Mouse (Mus musculus): ENCODE data around the gene Apold1. TPM values are rescaled to one million over a fixed set of nuclear protein-coding genes. Genes with fewer than 3 reads are reported as not detected.

Apold1 gene
- not detected in 2 replicates for polyA plus RNA-seq (2012; ENCODE audit: insufficient read depth, insufficient read length, low replicate concordance, missing spikeins)

DNA sequence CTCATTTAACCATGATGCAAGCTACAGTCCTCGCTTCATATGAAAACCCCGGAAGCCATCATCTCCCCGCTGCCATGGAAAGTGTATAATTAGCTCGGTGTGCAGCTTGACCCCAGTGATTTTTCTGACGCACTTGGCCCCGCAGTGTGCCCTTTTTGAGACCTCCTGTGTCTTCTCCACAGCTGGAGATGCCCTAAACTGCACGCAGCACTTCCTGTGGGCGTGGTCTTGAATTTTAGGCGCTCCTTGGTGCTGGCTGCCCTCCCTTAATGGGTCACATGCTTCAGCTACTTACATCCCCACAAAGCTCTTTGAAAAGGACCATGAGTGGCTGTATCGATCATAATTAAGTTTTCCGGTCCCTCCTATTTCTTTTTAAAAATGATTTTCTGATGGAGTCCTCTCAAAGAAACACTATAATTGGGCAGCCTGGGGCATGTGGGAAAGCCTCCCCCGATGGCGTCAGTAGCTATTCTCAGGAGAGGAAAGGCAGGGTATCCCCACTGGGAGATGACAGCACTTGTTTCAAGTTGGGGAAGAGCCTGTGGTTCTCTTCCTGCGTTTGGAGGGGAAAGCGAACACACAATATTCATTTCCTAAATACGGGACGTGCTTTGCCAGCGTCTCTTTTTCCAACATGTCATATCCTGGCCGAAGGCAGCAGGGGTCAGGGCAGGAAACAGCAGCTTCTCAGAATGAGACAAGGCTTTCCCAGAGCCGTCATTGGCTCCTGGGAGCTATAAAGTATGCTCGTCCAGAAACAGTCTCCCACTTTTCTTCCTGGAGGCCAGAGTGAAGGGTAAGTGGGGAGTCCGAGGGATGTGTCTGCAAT is at the start of gene Apold1:
Gene Apold1, plus strand, starts transcription at position 488 of the 832 bp plus-strand sequence.
- Histone ChIP-seq H3K4me3 (ENCODE audit: insufficient read depth, low read depth, low read length) (peak within 1 kb of the TSS; percentile 30; the same call in 1 of the 2 replicates), H3K4me1 (ENCODE audit: control insufficient read depth, insufficient read depth, low read length) (peaks cover 16% of the 10 kb centered on the region), H3K27ac (ENCODE audit: insufficient read depth, low read depth, low read length) (peak within 1 kb of the TSS; percentile 64)
- 35% methylated on average over 22 of the region's 22 CpGs for WGBS
- TF ChIP-seq CTCF (IDR thresholded peaks at IDR 0.05; ENCODE audit: insufficient read depth, low read depth, low read length) (no peak), POLR2A (IDR thresholded peaks at IDR 0.05; ENCODE audit: insufficient read depth, low read depth, low read length) (no peak)

DNA sequence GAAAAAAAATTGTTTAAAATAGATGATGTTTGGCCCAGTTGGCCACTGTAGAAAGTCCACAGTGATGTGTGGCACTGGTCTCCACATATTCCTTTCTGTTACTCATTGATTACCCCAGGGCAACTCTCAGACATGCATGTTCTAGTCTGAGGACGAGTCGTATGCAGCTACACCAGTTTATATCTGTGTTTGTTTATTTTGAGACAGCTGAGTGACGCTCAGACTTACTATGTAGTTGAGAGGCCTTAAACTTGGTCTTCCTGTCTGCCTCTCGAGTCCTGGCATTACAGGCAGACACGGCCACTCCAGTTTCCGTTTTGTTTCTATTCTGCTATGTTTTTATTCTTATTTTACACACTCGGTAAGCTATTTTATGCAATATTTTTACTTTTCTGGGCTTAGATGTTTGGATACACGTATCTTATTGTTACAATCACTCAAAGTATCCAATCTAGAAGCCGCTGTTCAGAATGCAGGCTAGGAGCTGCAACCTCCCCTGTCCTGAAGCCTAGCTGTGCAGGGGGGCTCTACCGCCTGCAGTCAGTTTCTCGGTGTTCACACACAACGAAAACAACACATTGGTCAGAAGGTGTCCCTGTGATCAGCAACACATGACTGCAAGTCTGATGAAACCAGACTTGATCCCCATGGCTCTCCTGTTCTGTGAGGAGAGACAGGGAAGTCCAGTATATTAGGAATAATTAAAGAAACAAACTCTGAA is 48.9 kb upstream of the Apold1 start:
- Histone ChIP-seq H3K4me3 (ENCODE audit: insufficient read depth, low read depth, low read length) (no peak overlapping the region), H3K4me1 (ENCODE audit: control insufficient read depth, insufficient read depth, low read length) (peaks cover 4% of the 10 kb centered on the region; the same call in 1 of the 2 replicates), H3K27ac (ENCODE audit: insufficient read depth, low read depth, low read length) (no peak overlapping the region)
- 59% methylated on average over 12 of the region's 12 CpGs for WGBS
- no peak for TF ChIP-seq CTCF (IDR thresholded peaks at IDR 0.05; ENCODE audit: insufficient read depth, low read depth, low read length)
- TF ChIP-seq POLR2A (IDR thresholded peaks at IDR 0.05; ENCODE audit: insufficient read depth, low read depth, low read length): no peak

- TF ChIP-seq POLR2A (IDR thresholded peaks at IDR 0.05; ENCODE audit: insufficient read depth, low read depth, low read length) (no peak), CTCF (IDR thresholded peaks at IDR 0.05; ENCODE audit: insufficient read depth, low read depth, low read length) (no peak)
- Histone ChIP-seq H3K4me1 (ENCODE audit: control insufficient read depth, insufficient read depth, low read length) (peaks cover 4% of the 10 kb centered on the region; the same call in 1 of the 2 replicates), H3K4me3 (ENCODE audit: insufficient read depth, low read depth, low read length) (no peak overlapping the region), H3K27ac (ENCODE audit: insufficient read depth, low read depth, low read length) (no peak overlapping the region)
- 60% methylated on average over 2 of the region's 2 CpGs for WGBS
Measured at GRCm38 (mm10) chr6:134933207-134933558, 48.3 kb upstream of the Apold1 start.

DNA sequence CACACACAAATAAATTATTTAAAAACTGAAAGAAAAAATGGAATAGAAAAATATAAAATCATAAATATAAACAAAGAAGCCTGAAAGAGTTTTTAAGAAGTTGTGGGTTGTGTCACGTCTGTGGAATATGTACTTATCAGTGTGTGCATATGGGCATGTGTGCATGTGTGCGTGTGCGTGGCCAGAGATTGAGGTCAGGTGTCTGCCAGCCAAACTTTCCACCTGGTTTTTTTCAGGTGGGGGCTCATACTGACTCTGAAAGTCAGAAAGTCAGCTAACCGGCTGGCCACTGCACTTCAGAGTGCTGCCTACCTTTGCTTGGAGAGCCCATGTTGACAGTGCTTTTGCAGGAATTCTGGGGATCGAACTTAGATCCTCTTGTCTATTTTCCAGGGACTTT is 47.2 kb upstream of the Apold1 start:
- TF ChIP-seq POLR2A (IDR thresholded peaks at IDR 0.05; ENCODE audit: insufficient read depth, low read depth, low read length) (no peak), CTCF (IDR thresholded peaks at IDR 0.05; ENCODE audit: insufficient read depth, low read depth, low read length) (no peak)
- WGBS: 98% methylated on average over 5 of the region's 5 CpGs
- H3K27ac ChIP-seq (ENCODE audit: insufficient read depth, low read depth, low read length): no peak overlapping the region
- no peak overlapping the region for H3K4me3 ChIP-seq (ENCODE audit: insufficient read depth, low read depth, low read length)
- 0 out of 2 replicates have a peak, but pooled peaks cover 2% of the 10 kb centered on the region for H3K4me1 ChIP-seq (ENCODE audit: control insufficient read depth, insufficient read depth, low read length)

DNA sequence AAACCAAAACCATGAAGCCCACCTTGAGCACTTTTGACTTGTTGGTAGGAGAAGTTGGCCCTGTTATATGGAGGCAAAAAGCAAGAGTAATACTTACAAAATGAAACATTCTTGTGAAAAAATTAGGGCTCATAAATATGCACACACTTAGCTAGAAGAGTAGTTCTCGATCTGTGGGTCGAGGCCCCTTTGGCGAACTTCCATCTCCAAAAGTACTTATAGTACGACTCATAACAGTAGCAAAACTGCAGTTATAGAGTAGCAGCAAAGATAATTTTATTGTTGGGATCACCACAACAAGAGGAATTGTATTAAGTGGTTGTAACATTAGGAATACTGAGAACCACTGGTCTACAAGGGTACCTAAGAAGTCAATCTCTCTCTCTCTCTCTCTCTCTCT is 41.7 kb upstream of the Apold1 start:
- Histone ChIP-seq H3K4me3 (ENCODE audit: insufficient read depth, low read depth, low read length) (no peak overlapping the region), H3K4me1 (ENCODE audit: control insufficient read depth, insufficient read depth, low read length) (no peaks in the 10 kb centered on the region), H3K27ac (ENCODE audit: insufficient read depth, low read depth, low read length) (no peak overlapping the region)
- WGBS: 86% methylated on average over 4 of the region's 4 CpGs
- no peak for TF ChIP-seq POLR2A (IDR thresholded peaks at IDR 0.05; ENCODE audit: insufficient read depth, low read depth, low read length)
- TF ChIP-seq CTCF (IDR thresholded peaks at IDR 0.05; ENCODE audit: insufficient read depth, low read depth, low read length): no peak

DNA sequence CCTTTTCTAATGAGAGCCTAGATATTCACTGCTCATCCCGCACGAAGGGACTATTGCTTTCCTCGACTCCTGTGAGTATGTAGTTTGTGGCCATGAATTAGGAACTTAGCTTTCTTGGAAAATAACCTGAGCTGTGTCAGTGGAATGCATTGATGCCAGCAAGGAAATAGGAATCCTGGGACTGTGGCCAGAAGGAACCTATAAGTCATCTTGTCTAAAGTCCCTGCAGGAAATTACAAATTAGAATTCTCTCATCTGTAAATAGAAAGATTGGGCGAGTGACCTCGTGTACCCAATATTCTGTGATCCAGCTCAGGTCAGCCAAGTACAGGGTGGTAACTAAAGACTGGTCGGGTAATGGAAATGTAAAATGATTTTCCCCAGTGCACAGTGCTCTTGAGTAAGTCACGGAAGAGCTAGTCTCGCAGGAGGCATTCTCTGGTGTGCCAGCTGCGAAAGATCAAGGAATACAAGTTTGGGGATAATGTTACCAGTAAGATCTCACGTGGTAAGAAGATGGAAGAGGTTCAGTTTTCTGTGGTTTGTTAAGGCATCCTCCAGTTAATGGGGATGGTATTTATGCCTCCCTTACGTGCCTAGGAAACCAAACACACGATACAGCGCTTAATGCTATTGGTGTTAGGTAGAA is 37.6 kb upstream of the Apold1 start:
- TF ChIP-seq CTCF (IDR thresholded peaks at IDR 0.05; ENCODE audit: insufficient read depth, low read depth, low read length) (no peak), POLR2A (IDR thresholded peaks at IDR 0.05; ENCODE audit: insufficient read depth, low read depth, low read length) (no peak)
- 85% methylated on average over 13 of the region's 13 CpGs for WGBS
- H3K4me1 ChIP-seq (ENCODE audit: control insufficient read depth, insufficient read depth, low read length): peaks cover 3% of the 10 kb centered on the region

GRCm38 (mm10) chr6:134946054-134946453 is 35.5 kb upstream of the Apold1 start:
- TF ChIP-seq CTCF (IDR thresholded peaks at IDR 0.05; ENCODE audit: insufficient read depth, low read depth, low read length): no peak
- TF ChIP-seq POLR2A (IDR thresholded peaks at IDR 0.05; ENCODE audit: insufficient read depth, low read depth, low read length): no peak
- peaks cover 3% of the 10 kb centered on the region for H3K4me1 ChIP-seq (ENCODE audit: control insufficient read depth, insufficient read depth, low read length)
- no peak overlapping the region for H3K4me3 ChIP-seq (ENCODE audit: insufficient read depth, low read depth, low read length)
- no peak overlapping the region for H3K27ac ChIP-seq (ENCODE audit: insufficient read depth, low read depth, low read length)
- 25% methylated on average over 6 of the region's 6 CpGs for WGBS

More for the DNA sequence above, 37.6 kb upstream of the Apold1 start:
- Histone ChIP-seq H3K4me3 (ENCODE audit: insufficient read depth, low read depth, low read length) (no peak overlapping the region), H3K27ac (ENCODE audit: insufficient read depth, low read depth, low read length) (no peak overlapping the region)

DNA sequence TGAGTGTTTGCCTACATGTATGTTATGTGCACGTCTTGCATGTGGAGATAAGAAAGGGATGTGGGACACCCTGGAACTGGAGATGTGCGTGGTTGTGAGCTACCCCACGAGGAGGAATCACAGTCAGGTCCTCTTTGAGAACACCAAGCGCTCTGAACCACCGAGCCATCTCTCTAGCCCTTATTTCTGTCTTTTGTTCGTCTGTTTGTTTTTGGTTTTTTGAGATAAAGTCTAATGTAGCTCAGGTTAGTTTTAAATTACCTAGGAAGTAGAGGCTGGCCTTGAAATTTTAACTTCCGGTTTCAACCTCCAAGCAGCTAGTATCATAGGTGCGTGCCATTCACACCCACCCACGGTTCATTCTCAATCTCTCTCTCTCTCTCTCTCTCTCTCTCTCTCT is 34.7 kb upstream of the Apold1 start:
- WGBS: 72% methylated on average over 9 of the region's 9 CpGs

More for the DNA sequence above, 34.7 kb upstream of the Apold1 start:
- no peak for TF ChIP-seq CTCF (IDR thresholded peaks at IDR 0.05; ENCODE audit: insufficient read depth, low read depth, low read length)
- TF ChIP-seq POLR2A (IDR thresholded peaks at IDR 0.05; ENCODE audit: insufficient read depth, low read depth, low read length): no peak
- Histone ChIP-seq H3K4me1 (ENCODE audit: control insufficient read depth, insufficient read depth, low read length) (peaks cover 3% of the 10 kb centered on the region), H3K27ac (ENCODE audit: insufficient read depth, low read depth, low read length) (no peak overlapping the region), H3K4me3 (ENCODE audit: insufficient read depth, low read depth, low read length) (no peak overlapping the region)
